Mouse (Mus musculus) kidney, postnatal 14 days (tissue): ENCODE results near the gene Mamstr.

ENCODE experiments used
- DNase-seq: peaks from one replicate; pipeline ENCODE4 v3.0.0; 2022; ENCODE audit warnings: mixed read lengths

Gene Mamstr

DNA sequence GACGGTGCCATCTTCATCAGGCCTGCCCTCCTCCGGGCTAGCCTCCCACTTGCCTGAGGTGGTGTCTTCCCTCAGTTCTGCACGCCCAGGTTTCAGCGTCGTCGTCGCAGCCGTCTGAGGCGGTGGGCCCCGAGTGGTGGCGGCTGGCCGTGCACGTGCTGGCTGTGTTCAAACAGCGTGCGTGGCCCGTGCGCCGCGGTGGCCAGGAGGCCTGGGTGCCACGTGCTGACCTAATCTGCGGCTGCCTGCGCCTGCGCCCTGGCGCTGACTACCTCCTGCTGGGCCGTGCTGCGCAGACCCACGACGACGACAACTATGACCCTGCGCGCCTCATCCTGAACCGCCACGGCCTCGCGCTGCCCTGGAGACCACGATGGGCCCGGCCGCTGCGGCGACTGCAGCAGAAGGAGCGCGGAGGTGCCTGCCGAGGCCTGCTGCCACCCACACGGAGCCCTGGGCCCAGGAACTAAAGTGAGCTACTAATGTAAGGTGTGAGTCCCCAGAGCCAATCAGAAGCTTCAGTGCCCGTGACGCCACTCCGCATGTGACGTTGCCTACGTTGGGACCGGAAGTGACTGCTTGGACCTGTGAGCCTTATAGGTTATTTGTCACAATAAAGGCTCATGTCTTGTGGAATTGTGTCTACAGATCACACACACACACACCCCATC lies 54.3 kb downstream of the Mamstr start, which contains the start of gene Sec1:
Gene Sec1, minus strand, starts transcription at position 482 of the 671 bp plus-strand sequence.
- no peak for DNase-seq

DNA sequence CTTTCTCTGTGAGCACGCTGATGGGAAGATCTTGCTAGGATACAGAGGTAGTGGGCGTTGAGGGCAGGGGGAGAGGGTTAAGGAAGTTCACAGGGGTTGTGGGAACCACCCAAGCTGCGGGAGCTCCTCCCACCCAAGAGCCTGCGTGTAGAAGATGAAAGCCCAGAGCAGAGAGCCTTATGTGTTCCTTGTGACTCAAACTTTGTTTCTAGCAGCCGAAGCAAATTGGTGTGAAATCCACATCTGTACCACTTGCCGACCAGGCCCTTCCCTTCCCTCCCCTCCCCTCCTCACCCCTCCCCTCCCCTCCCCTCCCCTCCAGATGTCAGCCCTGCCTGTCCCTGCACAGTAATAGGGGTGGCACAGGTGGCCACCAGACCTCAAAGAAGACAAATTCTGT lies 55.3 kb downstream of the Mamstr start:
- DNase-seq: no peak
